16 mouse cellular contexts compared by ENCODE assay signal in the genomic region with DNA sequence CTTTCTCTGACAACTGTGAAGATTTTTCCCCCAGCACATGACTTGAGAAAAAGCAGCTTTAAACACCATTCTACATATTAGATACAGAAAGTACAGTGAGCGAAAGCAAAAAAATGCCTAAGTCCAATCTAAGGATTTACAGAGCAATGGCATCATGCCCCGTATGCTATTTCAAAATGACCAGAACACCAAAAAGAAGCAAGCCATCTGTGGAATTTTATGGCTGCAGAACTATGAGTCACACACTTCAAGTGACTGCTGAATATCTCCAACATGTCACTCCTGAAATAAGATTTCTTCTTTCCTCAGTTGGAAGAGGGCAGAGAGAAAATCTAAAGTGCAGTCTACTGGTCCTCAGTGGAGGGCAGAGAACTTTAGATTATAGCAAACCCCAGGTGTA. TPM values are rescaled to one million over a fixed set of nuclear protein-coding genes. Genes with fewer than 3 reads are reported as not detected.
"Had no signal": no experiment of that assay in that cellular context is flagged by ENCODE, and none has a peak within 500 bp of the region (broad histone marks: within the 10 kb centered on the region; RNA-seq: fewer than 3 reads in every experiment).

No protein-coding gene starts in this region.

- H3K27me3 ChIP-seq: midbrain, embryonic 12.5 days; neural tube, embryonic 13.5 days; neural tube, embryonic 15.5 days had no signal

- DNase-seq: lung, adult 18-20 months; lung, embryonic 14.5 days; lung, postnatal 10 days; lung, postnatal 4 days; midbrain, embryonic 14.5 days; retina, postnatal 1 day; thymus, postnatal 14 days; thymus, postnatal 36 days had no signal

- H3K27ac ChIP-seq: midbrain, embryonic 10.5 days; midbrain, embryonic 12.5 days; neural tube, embryonic 13.5 days; neural tube, embryonic 15.5 days; stomach, embryonic 15.5 days; stomach, postnatal 0 days had no signal

- H3K4me3 ChIP-seq: midbrain, embryonic 10.5 days; midbrain, embryonic 12.5 days; myocyte; neural tube, embryonic 13.5 days; neural tube, embryonic 15.5 days; stomach, embryonic 15.5 days had no signal

RNA-seq across cellular contexts. Expression of a gene that starts 4.1 kb away (rescaled TPM):
- total RNA-seq: megakaryocyte-erythroid progenitor cell, adult 5-6 weeks had no signal

RNA-seq across cellular contexts. Expression of a gene that starts 29.9 kb away (rescaled TPM):
- polyA plus RNA-seq: myocyte had no signal
